Mouse (Mus musculus): ENCODE results near the gene Axdnd1.

DNA sequence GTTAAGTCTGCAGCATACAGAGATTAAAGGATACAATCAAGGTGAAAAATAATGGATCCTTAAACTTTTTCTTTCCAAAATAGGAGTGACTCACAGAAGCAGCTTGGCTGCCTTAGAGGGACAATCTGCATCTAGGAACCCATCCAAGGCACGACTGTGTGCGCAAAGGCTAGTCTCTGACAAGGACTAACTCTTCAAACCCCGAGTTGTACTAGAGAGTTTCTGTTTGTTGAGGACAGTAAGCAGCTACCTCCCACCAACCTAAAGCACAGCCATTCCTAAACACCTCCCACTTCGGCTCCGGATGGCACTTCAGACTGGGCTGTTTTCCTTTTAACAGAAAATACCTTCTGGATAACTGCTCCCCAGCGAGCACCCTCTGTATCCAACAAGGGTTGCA lies 21.8 kb upstream of the Axdnd1 start:
- no peak for TF ChIP-seq CTCF (IDR thresholded peaks at IDR 0.05; ENCODE audit: extremely low read depth, insufficient read length, insufficient replicate concordance, low read depth, low read length)
- TF ChIP-seq POLR2A (IDR thresholded peaks at IDR 0.05; ENCODE audit: low read depth, low read length), result no peak

Data from small intestine, adult 2 months (tissue).